Mouse (Mus musculus) G1E (cell line): ENCODE data around the gene Dennd6b.

ENCODE experiments used
- CTCF ChIP-seq: IDR thresholded peaks from 2 replicates; pipeline ENCODE4 v1.5.1; 2012; ENCODE audit warnings: low read depth, low read length, inconsistent platforms, mixed read lengths
- GATA1 ChIP-seq: IDR thresholded peaks from 2 replicates; pipeline ENCODE4 v1.6.1; 2012; ENCODE audit warnings: borderline replicate concordance, low read length, inconsistent platforms, mixed read lengths
- POLR2AphosphoS5 ChIP-seq: IDR thresholded peaks from 2 replicates; pipeline ENCODE4 v1.6.1; 2012; ENCODE audit warnings: low read depth, low read length, inconsistent platforms; ENCODE audit not compliant: insufficient replicate concordance

DNA sequence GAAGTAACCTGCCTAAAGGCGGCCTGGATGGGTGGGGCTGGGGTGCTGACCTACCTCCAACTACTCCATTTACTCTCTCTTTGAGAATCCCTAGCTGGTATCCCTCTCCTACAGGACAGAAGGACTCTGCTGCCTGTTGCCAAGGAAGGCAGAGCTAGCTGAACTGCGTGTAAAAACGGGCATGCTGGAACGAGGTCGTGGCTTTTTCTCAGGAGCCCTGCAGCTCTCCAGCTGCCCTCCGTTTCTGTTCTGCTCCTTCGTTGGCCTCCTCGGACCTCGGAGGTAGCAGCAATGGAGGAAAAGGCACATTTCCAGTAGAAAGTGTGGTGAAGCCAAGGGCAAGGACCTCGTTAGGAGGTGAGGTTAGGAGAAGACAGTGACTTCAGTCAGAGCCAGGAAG lies 27.4 kb downstream of the Dennd6b start:
- TF ChIP-seq GATA1 (no peak), CTCF (no peak), POLR2AphosphoS5 (no peak)
